Mouse (Mus musculus): ENCODE measurements around the gene Galntl6. TPM values are rescaled to one million over a fixed set of nuclear protein-coding genes. Genes with fewer than 3 reads are reported as not detected.

The Galntl6 gene
- polyA plus RNA-seq, 1 experiment from 2014 or later: not detected

DNA sequence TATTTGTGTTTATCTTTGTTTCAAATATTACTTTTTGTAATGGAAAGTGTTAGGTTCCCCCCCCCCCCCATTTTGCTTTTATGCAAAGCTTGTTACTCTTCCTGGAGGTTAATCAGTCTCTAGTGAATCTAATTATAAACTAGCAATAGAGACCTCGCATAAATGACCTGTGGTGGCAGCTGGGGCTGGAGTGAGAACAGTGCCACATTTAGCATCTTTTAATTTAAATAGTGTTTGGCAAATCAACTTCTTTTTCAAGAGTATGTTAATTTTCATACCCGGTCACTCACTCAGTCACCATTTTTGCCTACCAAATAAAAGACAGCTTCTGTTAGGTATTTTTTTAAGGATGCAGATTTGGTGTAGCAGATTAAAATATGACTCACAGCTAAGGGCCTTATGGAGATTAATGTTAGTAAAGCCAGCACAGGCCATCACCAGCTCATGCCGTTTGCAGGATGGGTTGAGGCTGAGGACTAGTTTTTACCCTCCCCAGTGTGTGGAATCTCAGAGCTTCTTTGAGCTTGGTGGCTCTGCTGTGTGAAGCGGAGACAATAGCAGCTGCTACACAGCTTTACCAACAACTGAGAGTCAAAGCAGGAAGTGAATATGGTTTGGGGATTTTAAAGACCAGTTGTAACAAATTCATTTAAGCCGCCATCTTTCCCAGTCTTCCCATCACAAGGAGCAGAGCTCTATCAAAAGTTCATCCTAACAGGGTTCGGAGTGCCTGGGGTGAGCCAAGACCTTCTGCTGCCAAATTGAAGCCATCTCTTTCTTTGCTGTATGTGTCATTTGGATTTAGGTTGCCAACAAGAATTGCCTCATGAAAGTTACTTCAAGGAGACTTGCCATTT is 990.0 kb downstream of the Galntl6 start:
- H3K9me3 ChIP-seq (replicated peaks; ENCODE audit: control insufficient read depth, low read length): no peaks in the 10 kb centered on the region
- WGBS (ENCODE audit: insufficient replicate concordance): 61% methylated on average over 6 of the region's 6 CpGs
- H3K27ac ChIP-seq (ENCODE audit: low read length): no peak overlapping the region
- H3K4me3 ChIP-seq (ENCODE audit: low read depth, low read length): no peak overlapping the region
- H3K4me2 ChIP-seq (ENCODE audit: low read depth, low read length): no peak overlapping the region
- H3K4me1 ChIP-seq (ENCODE audit: control insufficient read depth, low read depth, low read length): no peaks in the 10 kb centered on the region
- ATAC-seq (ENCODE audit: low read depth): no peak
- no peaks in the 10 kb centered on the region for H3K36me3 ChIP-seq (ENCODE audit: control insufficient read depth, insufficient read depth)
- no peaks in the 10 kb centered on the region for H3K27me3 ChIP-seq (ENCODE audit: control insufficient read depth, insufficient read depth, low read depth, low read length)
- H3K9ac ChIP-seq (ENCODE audit: low read depth, low read length): no peak overlapping the region

DNA sequence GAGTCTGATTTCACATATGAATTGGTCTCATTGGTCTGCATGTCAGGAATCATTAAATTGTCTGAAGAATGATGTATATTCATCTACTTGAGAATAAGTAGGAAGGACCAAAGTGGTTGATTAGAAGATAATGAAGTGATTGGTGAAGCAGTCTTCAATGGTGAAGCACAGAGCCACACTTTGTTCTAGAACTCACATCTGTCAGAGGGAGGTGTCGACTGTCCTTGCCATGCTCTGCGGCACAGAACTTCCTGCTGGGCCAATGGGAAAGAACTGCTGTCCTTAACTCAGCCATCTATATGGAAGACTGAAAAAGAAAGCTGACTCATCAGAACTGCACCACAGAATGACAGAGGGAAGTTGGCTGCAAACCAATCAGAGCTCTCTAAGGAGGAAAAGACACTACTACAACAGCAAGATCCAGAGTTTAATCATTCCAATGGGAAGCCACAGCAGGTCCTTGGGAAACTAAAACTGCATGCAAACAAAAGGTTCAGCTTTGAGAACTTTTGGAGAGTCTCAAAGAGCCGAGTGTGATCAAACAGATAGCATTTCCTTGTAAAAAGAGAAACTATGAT is 992.0 kb downstream of the Galntl6 start:
- Histone ChIP-seq H3K4me1 (ENCODE audit: control insufficient read depth, low read depth, low read length) (no peaks in the 10 kb centered on the region), H3K9me3 (replicated peaks; ENCODE audit: control insufficient read depth, low read length) (no peaks in the 10 kb centered on the region), H3K4me3 (ENCODE audit: low read depth, low read length) (no peak overlapping the region), H3K27me3 (ENCODE audit: control insufficient read depth, insufficient read depth, low read depth, low read length) (no peaks in the 10 kb centered on the region), H3K36me3 (ENCODE audit: control insufficient read depth, insufficient read depth) (no peaks in the 10 kb centered on the region), H3K27ac (ENCODE audit: low read length) (no peak overlapping the region), H3K9ac (ENCODE audit: low read depth, low read length) (no peak overlapping the region), H3K4me2 (ENCODE audit: low read depth, low read length) (no peak overlapping the region)
- no peak for ATAC-seq (ENCODE audit: low read depth)
- 62% methylated on average over 3 of the region's 3 CpGs for WGBS (ENCODE audit: insufficient replicate concordance)

DNA sequence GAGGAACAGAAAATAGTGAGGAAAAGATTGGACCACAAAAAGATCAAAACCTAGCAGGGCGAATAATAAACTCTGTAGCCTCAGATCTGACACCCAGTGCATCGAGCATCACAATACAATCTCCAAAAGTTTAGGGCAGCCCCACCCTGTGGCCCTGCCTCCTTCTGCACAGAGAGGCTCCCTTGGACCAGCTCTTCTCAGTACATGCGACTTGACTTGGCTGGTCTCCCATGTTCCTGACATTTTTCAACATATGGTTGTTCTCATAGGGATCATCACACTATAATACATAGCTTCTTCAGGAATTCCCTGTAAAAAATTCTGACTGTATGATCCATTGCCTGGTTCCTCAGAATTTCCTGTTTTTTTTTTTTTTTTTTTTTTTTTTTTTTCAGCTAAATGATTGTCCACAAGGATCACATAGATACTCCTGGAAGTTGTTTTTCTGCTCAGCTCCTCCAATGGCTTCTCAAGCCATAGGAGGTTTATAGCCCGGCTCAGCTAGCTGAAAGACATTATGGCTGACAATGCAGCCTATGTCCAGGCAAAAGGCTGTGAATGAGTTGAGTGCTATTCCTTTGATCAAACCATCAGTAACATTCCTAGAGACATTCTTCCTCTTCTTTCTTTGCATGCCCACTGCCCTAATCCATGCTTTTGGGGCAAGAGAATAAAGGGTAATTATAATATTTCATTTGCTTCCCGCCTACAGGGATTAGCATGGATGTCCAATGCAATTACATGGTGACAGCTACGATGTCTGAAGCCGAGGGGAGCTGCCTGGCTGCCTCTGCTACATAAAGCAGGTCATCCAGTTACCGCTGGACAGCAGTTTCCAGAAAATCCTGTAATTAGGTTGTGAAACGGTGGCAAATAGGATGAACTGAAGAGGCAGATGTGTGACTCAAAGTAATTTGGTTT is 993.5 kb downstream of the Galntl6 start:
- ATAC-seq (ENCODE audit: low read depth): no peak
- no peak overlapping the region for H3K9ac ChIP-seq (ENCODE audit: low read depth, low read length)
- H3K9me3 ChIP-seq (replicated peaks; ENCODE audit: control insufficient read depth, low read length): no peaks in the 10 kb centered on the region
- H3K27me3 ChIP-seq (ENCODE audit: control insufficient read depth, insufficient read depth, low read depth, low read length): no peaks in the 10 kb centered on the region
- H3K27ac ChIP-seq (ENCODE audit: low read length): no peak overlapping the region
- no peaks in the 10 kb centered on the region for H3K4me1 ChIP-seq (ENCODE audit: control insufficient read depth, low read depth, low read length)
- WGBS (ENCODE audit: insufficient replicate concordance): 59% methylated on average over 9 of the region's 9 CpGs
- no peak overlapping the region for H3K4me3 ChIP-seq (ENCODE audit: low read depth, low read length)
- no peak overlapping the region for H3K4me2 ChIP-seq (ENCODE audit: low read depth, low read length)
- no peaks in the 10 kb centered on the region for H3K36me3 ChIP-seq (ENCODE audit: control insufficient read depth, insufficient read depth)

DNA sequence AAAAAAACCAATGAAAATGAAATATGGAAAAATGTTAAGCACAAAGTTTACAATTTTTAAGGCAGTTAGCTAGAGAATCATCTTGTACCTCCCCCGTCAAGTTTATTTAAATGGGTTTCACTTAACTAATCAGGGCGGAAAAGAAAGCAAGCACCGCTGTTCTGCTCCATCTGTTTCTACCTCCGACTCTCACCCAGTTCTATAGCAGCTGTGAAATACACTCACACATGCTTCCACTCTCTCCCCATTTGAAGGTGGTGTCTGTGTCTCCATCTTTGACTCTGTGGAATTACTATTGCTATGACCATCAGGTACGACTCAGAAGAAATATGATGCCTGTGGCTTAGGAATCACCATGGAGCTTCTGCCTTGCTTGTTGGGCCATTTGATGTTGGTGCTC is 1019.1 kb downstream of the Galntl6 start:
- ATAC-seq (ENCODE audit: low read depth): no peak

DNA sequence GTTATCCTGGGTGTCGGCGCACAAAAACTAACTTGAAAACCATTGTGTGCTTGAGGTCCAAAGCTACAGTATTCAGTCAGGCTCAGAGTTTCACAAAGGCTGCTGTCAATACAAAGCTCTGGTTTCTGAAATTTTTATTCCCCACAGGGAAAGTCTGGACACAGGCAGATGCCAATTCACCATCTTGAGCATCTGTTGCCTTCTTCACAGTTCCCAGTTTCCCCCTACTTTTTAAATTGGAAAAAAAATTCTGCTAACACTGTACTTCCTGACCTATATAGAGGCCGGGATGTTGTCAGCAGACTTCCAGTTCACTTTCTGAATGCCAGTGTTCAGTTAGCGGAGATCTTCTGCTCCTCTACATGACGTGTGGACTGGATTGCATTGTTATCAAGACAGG is 1020.3 kb downstream of the Galntl6 start:
- H3K27ac ChIP-seq (ENCODE audit: low read length): no peak overlapping the region
- no peak overlapping the region for H3K9ac ChIP-seq (ENCODE audit: low read depth, low read length)
- no peak overlapping the region for H3K4me3 ChIP-seq (ENCODE audit: low read depth, low read length)
- H3K4me1 ChIP-seq (ENCODE audit: control insufficient read depth, low read depth, low read length): no peaks in the 10 kb centered on the region
- no peaks in the 10 kb centered on the region for H3K9me3 ChIP-seq (replicated peaks; ENCODE audit: control insufficient read depth, low read length)
- 63% methylated on average over 5 of the region's 5 CpGs for WGBS (ENCODE audit: insufficient replicate concordance)
- ATAC-seq (ENCODE audit: low read depth): no peak
- H3K4me2 ChIP-seq (ENCODE audit: low read depth, low read length): no peak overlapping the region
- H3K27me3 ChIP-seq (ENCODE audit: control insufficient read depth, insufficient read depth, low read depth, low read length): no peaks in the 10 kb centered on the region
- H3K36me3 ChIP-seq (ENCODE audit: control insufficient read depth, insufficient read depth): no peaks in the 10 kb centered on the region

More for the DNA sequence above, 1019.1 kb downstream of the Galntl6 start:
- no peaks in the 10 kb centered on the region for H3K4me1 ChIP-seq (ENCODE audit: control insufficient read depth, low read depth, low read length)
- H3K4me3 ChIP-seq (ENCODE audit: low read depth, low read length): no peak overlapping the region
- no peaks in the 10 kb centered on the region for H3K9me3 ChIP-seq (replicated peaks; ENCODE audit: control insufficient read depth, low read length)
- no peak overlapping the region for H3K4me2 ChIP-seq (ENCODE audit: low read depth, low read length)
- H3K27ac ChIP-seq (ENCODE audit: low read length): no peak overlapping the region
- 74% methylated on average over 5 of the region's 5 CpGs for WGBS (ENCODE audit: insufficient replicate concordance)
- no peaks in the 10 kb centered on the region for H3K27me3 ChIP-seq (ENCODE audit: control insufficient read depth, insufficient read depth, low read depth, low read length)
- H3K36me3 ChIP-seq (ENCODE audit: control insufficient read depth, insufficient read depth): no peaks in the 10 kb centered on the region
- no peak overlapping the region for H3K9ac ChIP-seq (ENCODE audit: low read depth, low read length)

DNA sequence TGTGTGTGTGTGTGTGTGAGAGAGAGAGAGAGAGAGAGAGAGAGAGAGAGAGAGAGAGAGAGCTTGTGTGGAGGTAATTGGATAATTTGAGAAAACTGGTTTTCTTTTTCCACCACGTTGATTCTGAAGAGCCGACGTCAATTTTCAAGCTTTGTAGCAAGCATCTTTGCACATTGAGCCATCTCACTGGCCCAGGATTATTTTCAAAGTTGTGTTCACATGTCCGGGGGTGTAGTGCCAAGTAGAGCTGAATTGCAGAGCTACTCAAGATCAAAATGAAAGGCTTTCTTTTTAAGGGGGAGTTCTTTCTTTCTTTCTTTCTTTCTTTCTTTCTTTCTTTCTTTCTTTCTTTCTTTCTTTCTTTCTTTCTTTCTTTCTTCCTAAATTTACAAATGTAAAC is 1022.3 kb downstream of the Galntl6 start:
- Histone ChIP-seq H3K9ac (ENCODE audit: low read depth, low read length) (no peak overlapping the region), H3K9me3 (replicated peaks; ENCODE audit: control insufficient read depth, low read length) (no peaks in the 10 kb centered on the region), H3K4me2 (ENCODE audit: low read depth, low read length) (no peak overlapping the region), H3K27ac (ENCODE audit: low read length) (no peak overlapping the region), H3K4me1 (ENCODE audit: control insufficient read depth, low read depth, low read length) (no peaks in the 10 kb centered on the region), H3K36me3 (ENCODE audit: control insufficient read depth, insufficient read depth) (no peaks in the 10 kb centered on the region), H3K4me3 (ENCODE audit: low read depth, low read length) (no peak overlapping the region), H3K27me3 (ENCODE audit: control insufficient read depth, insufficient read depth, low read depth, low read length) (no peaks in the 10 kb centered on the region)
- ATAC-seq (ENCODE audit: low read depth): no peak
- WGBS (ENCODE audit: insufficient replicate concordance): 57% methylated on average over 4 of the region's 4 CpGs

DNA sequence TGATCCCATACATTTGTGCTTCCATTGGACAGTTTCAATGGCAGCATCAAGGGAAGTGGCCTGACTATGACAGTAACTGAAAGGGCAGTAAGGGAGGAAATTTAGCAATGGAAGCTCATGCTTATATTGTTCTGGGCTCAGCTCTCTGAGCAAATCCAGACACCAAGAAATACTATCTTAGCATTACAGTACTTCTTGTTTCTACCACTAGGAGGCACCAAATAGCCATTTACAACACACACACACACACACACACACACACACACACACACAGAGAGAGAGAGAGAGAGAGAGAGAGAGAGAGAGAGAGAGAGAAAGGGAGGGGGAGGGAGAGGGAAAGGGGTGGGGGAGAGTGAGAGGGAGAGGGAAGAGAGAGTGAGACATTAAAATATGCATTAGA is 1023.6 kb downstream of the Galntl6 start:
- Histone ChIP-seq H3K4me3 (ENCODE audit: low read depth, low read length) (no peak overlapping the region), H3K27ac (ENCODE audit: low read length) (no peak overlapping the region), H3K9ac (ENCODE audit: low read depth, low read length) (no peak overlapping the region), H3K4me2 (ENCODE audit: low read depth, low read length) (no peak overlapping the region), H3K9me3 (replicated peaks; ENCODE audit: control insufficient read depth, low read length) (no peaks in the 10 kb centered on the region), H3K36me3 (ENCODE audit: control insufficient read depth, insufficient read depth) (no peaks in the 10 kb centered on the region), H3K27me3 (ENCODE audit: control insufficient read depth, insufficient read depth, low read depth, low read length) (no peaks in the 10 kb centered on the region), H3K4me1 (ENCODE audit: control insufficient read depth, low read depth, low read length) (no peaks in the 10 kb centered on the region)
- ATAC-seq (ENCODE audit: low read depth): no peak

DNA sequence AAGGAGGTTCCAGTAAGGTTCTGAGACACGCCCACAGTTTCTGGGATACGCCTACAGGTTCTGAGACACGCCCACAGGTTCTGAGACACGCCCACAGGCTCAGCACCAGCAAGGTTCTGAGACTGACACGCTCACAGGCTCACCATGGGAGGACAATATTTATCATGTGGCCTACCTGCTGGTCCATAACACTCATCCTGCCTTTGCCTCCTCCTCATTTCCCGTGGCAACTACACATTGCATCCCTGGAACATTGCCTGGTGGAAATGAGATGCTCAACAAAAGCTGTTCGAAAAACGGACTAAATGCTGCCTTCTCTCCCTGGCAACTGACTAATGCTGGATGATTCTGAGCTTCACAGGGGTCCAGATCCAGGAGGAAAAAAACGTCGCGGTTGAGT is 1033.0 kb downstream of the Galntl6 start:
- no peak overlapping the region for H3K27ac ChIP-seq (ENCODE audit: low read length)
- 55% methylated on average over 11 of the region's 11 CpGs for WGBS (ENCODE audit: insufficient replicate concordance)
- H3K4me2 ChIP-seq (ENCODE audit: low read depth, low read length): no peak overlapping the region
- H3K36me3 ChIP-seq (ENCODE audit: control insufficient read depth, insufficient read depth): no peaks in the 10 kb centered on the region
- H3K4me1 ChIP-seq (ENCODE audit: control insufficient read depth, low read depth, low read length): no peaks in the 10 kb centered on the region
- H3K9me3 ChIP-seq (replicated peaks; ENCODE audit: control insufficient read depth, low read length): no peaks in the 10 kb centered on the region
- no peak overlapping the region for H3K4me3 ChIP-seq (ENCODE audit: low read depth, low read length)
- H3K27me3 ChIP-seq (ENCODE audit: control insufficient read depth, insufficient read depth, low read depth, low read length): no peaks in the 10 kb centered on the region
- ATAC-seq (ENCODE audit: low read depth): no peak
- H3K9ac ChIP-seq (ENCODE audit: low read depth, low read length): no peak overlapping the region

DNA sequence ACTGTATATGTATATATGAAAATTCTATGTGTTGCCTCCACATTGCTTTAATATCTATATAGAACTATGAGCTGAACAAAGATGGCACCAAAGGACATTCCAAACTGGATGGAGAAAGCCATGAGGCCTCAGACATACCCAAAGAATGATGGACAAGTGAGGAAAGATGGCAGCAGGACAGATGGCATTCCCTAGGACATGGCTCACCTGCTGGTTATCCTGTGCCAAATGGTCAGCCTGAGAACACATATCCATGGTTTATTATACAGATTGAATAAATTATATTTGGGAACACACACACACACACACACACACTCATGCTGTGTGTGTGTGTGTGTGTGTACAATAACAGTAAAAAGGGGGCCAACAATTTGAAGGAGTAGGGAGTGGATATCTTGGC is 1063.4 kb downstream of the Galntl6 start:
- no peak overlapping the region for H3K27ac ChIP-seq (ENCODE audit: low read length)
- H3K4me3 ChIP-seq (ENCODE audit: low read depth, low read length): no peak overlapping the region
- no peaks in the 10 kb centered on the region for H3K36me3 ChIP-seq (ENCODE audit: control insufficient read depth, insufficient read depth)
- H3K27me3 ChIP-seq (ENCODE audit: control insufficient read depth, insufficient read depth, low read depth, low read length): no peaks in the 10 kb centered on the region
- H3K9me3 ChIP-seq (replicated peaks; ENCODE audit: control insufficient read depth, low read length): no peaks in the 10 kb centered on the region
- no peaks in the 10 kb centered on the region for H3K4me1 ChIP-seq (ENCODE audit: control insufficient read depth, low read depth, low read length)
- H3K9ac ChIP-seq (ENCODE audit: low read depth, low read length): no peak overlapping the region
- no peak overlapping the region for H3K4me2 ChIP-seq (ENCODE audit: low read depth, low read length)
- ATAC-seq (ENCODE audit: low read depth): no peak

Data from liver, embryonic 16.5 days (tissue).